Mouse (Mus musculus): ENCODE results near the gene Grik4. TPM values are rescaled to one million over a fixed set of nuclear protein-coding genes. Genes with fewer than 3 reads are reported as not detected.

Gene Grik4
- polyA plus RNA-seq, 1 experiment from 2014 or later = 1.7 TPM

DNA sequence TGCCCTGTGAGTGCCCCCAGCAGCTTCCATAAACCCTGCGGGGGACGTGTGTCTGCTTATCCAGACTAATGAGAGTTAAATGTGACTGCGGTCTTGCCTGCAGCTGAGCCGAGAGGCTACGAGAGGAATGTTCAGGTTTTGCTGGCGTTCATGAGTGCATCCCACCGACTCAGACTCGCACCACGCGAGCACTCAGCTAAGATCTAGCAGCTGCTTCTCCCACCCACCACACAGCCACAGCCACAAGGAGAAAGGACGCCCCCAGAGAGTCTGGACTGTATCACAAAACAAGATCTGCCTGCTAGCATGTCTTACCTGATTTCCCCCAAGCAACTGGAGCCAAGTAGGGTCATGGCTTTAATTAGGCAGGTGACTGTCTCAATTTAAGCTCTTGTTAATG lies 142.4 kb downstream of the Grik4 start:
- WGBS = 88% methylated on average over 11 of the region's 11 CpGs
- no peaks in the 10 kb centered on the region for H3K9me3 ChIP-seq (replicated peaks)
- DNase-seq (ENCODE audit: low spot score) = no peak

DNA sequence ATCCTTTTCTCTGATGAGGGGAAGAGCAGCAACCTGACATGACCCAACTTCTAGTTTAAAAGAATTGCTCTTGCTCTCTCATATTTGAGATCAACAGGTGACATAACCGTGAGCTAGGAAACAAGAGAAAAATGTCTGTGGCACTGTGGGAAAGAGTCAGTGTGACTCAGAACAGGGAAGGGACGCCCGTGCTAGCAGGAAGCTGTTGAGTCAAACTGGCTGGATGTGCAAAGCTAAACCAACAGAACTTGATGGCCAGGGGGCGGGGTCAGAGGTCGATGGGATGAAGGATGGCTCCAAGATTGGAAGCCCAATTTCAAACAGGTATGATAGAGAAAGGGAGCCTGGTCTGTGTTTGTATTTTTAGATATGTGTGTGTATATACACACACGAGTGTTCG lies 144.2 kb downstream of the Grik4 start:
- H3K4me3 ChIP-seq = no peak overlapping the region
- no peaks in the 10 kb centered on the region for H3K9me3 ChIP-seq (replicated peaks)
- no peak for DNase-seq (ENCODE audit: low spot score)
- H3K4me1 ChIP-seq = no peaks in the 10 kb centered on the region; the same call in 1 of the 2 replicates
- WGBS = 89% methylated on average over 7 of the region's 7 CpGs
- no peak overlapping the region for H3K27ac ChIP-seq (replicated peaks)
- no peaks in the 10 kb centered on the region for H3K36me3 ChIP-seq
- no peaks in the 10 kb centered on the region for H3K27me3 ChIP-seq (ENCODE audit: low read depth, poor library complexity, severe bottlenecking)

More for the DNA sequence above, 142.4 kb downstream of the Grik4 start:
- Histone ChIP-seq H3K4me1 (no peaks in the 10 kb centered on the region; the same call in 1 of the 2 replicates), H3K27me3 (ENCODE audit: low read depth, poor library complexity, severe bottlenecking) (no peaks in the 10 kb centered on the region), H3K27ac (replicated peaks) (no peak overlapping the region), H3K4me3 (no peak overlapping the region), H3K36me3 (no peaks in the 10 kb centered on the region)

- WGBS = 95% methylated on average over 5 of the region's 5 CpGs
Observed at GRCm38 (mm10) chr9:42799694-42800093, 144.6 kb downstream of the Grik4 start.

GRCm38 (mm10) chr9:42799242-42799641 lies 145.1 kb downstream of the Grik4 start:
- Histone ChIP-seq H3K36me3 (no peaks in the 10 kb centered on the region), H3K27me3 (ENCODE audit: low read depth, poor library complexity, severe bottlenecking) (no peaks in the 10 kb centered on the region), H3K4me3 (no peak overlapping the region), H3K9me3 (replicated peaks) (no peaks in the 10 kb centered on the region), H3K4me1 (no peaks in the 10 kb centered on the region; the same call in 1 of the 2 replicates), H3K27ac (replicated peaks) (no peak overlapping the region)
- DNase-seq (ENCODE audit: low spot score) = no peak
- WGBS = 85% methylated on average over 5 of the region's 5 CpGs

More at GRCm38 (mm10) chr9:42799694-42800093, 144.6 kb downstream of the Grik4 start:
- H3K27me3 ChIP-seq (ENCODE audit: low read depth, poor library complexity, severe bottlenecking) = no peaks in the 10 kb centered on the region
- no peaks in the 10 kb centered on the region; the same call in 1 of the 2 replicates for H3K4me1 ChIP-seq
- no peak overlapping the region for H3K4me3 ChIP-seq
- no peak overlapping the region for H3K27ac ChIP-seq (replicated peaks)
- H3K9me3 ChIP-seq (replicated peaks) = no peaks in the 10 kb centered on the region
- DNase-seq (ENCODE audit: low spot score) = no peak
- no peaks in the 10 kb centered on the region for H3K36me3 ChIP-seq

DNA sequence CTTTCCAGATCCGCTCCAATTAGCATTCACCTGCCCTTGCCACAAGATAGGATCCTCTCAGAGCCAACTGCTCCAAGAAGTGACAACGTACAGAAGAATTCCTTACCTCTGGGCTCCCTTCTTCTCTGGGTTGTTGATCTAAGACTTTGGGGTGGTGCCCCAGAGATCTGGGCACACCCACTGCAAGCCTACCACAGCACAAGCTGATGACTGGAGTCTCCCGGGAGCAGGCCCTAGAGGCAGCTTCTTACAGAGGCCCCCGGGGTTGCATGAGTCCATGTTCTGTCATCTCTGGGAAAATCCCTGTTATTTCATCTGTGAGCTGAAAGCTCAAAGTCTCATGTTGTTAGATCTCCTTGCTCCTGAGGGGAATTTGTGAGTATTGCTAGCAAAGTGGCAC lies 146.0 kb downstream of the Grik4 start:
- Histone ChIP-seq H3K36me3 (no peaks in the 10 kb centered on the region), H3K4me3 (no peak overlapping the region), H3K27me3 (ENCODE audit: low read depth, poor library complexity, severe bottlenecking) (no peaks in the 10 kb centered on the region), H3K27ac (replicated peaks) (no peak overlapping the region), H3K9me3 (replicated peaks) (no peaks in the 10 kb centered on the region), H3K4me1 (no peaks in the 10 kb centered on the region; the same call in 1 of the 2 replicates)
- 85% methylated on average over 4 of the region's 4 CpGs for WGBS
- DNase-seq (ENCODE audit: low spot score) = no peak

- Histone ChIP-seq H3K9me3 (replicated peaks) (no peaks in the 10 kb centered on the region), H3K4me3 (no peak overlapping the region), H3K27me3 (ENCODE audit: low read depth, poor library complexity, severe bottlenecking) (no peaks in the 10 kb centered on the region), H3K27ac (replicated peaks) (no peak overlapping the region), H3K4me1 (peaks cover 9% of the 10 kb centered on the region), H3K36me3 (no peaks in the 10 kb centered on the region)
- DNase-seq (ENCODE audit: low spot score) = no peak
- WGBS = 88% methylated on average over 8 of the region's 8 CpGs
Observed at GRCm38 (mm10) chr9:42797276-42797675, 147.0 kb downstream of the Grik4 start.

GRCm38 (mm10) chr9:42795881-42796280 lies 148.4 kb downstream of the Grik4 start:
- H3K4me1 ChIP-seq = peaks cover 19% of the 10 kb centered on the region
- no peak overlapping the region for H3K27ac ChIP-seq (replicated peaks)
- WGBS = 77% methylated on average over 8 of the region's 8 CpGs
- H3K27me3 ChIP-seq (ENCODE audit: low read depth, poor library complexity, severe bottlenecking) = no peaks in the 10 kb centered on the region
- no peaks in the 10 kb centered on the region for H3K36me3 ChIP-seq
- no peak for DNase-seq (ENCODE audit: low spot score)
- H3K4me3 ChIP-seq = no peak overlapping the region
- H3K9me3 ChIP-seq (replicated peaks) = no peaks in the 10 kb centered on the region

DNA sequence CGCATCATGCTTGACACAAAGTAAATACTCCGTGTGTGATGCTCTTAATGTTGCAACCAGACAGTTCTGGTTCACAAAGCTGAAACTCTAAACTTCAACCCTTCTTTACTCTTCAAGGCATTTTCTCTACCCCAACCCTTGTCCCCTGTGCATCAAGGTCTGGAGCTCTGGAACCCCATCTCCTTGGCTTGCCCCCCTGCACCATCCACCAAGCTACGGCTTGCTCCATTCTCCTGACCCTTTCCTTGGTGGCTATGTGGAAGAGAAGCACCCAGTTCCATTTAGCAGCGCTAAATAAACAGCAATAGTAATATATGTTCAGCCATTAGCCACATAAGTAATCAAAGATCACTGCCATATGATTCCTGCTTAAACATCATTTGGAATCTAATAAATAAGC lies 150.3 kb downstream of the Grik4 start:
- Histone ChIP-seq H3K4me3 (no peak overlapping the region), H3K9me3 (replicated peaks) (no peaks in the 10 kb centered on the region)
- 94% methylated on average over 4 of the region's 4 CpGs for WGBS

DNA sequence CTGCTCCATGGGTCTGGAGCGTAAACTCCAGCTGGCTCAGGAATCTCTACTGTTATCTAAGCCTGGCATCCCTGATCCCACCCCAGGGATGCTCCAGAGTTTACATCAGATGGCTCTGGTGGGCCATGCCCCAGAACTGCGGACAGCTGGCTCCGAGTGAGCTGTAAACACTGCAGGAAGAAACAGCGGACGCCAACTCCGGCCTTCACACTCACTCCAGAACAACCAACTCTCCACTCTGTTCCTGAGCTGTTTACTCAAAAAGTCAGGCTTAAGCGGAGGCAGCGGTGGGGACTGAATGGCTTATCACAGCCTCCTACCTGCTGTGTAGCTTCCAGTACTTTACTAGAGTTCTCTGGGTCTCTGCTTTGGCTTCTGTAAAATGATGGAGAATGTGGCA lies 150.7 kb downstream of the Grik4 start:
- 79% methylated on average over 8 of the region's 8 CpGs for WGBS
- no peak for DNase-seq (ENCODE audit: low spot score)
- Histone ChIP-seq H3K27me3 (ENCODE audit: low read depth, poor library complexity, severe bottlenecking) (peaks cover 14% of the 10 kb centered on the region; the same call in 1 of the 2 replicates), H3K9me3 (replicated peaks) (no peaks in the 10 kb centered on the region), H3K4me1 (peaks cover 23% of the 10 kb centered on the region), H3K4me3 (no peak overlapping the region), H3K36me3 (no peaks in the 10 kb centered on the region), H3K27ac (replicated peaks) (no peak overlapping the region)

More for the DNA sequence above, 150.3 kb downstream of the Grik4 start:
- DNase-seq (ENCODE audit: low spot score) = no peak
- Histone ChIP-seq H3K27ac (replicated peaks) (no peak overlapping the region), H3K36me3 (no peaks in the 10 kb centered on the region), H3K27me3 (ENCODE audit: low read depth, poor library complexity, severe bottlenecking) (peaks cover 10% of the 10 kb centered on the region; the same call in 1 of the 2 replicates), H3K4me1 (peaks cover 23% of the 10 kb centered on the region)

- H3K36me3 ChIP-seq = no peaks in the 10 kb centered on the region
- DNase-seq (ENCODE audit: low spot score) = no peak
- H3K27me3 ChIP-seq (ENCODE audit: low read depth, poor library complexity, severe bottlenecking) = peaks cover 15% of the 10 kb centered on the region; the same call in 1 of the 2 replicates
- no peaks in the 10 kb centered on the region for H3K9me3 ChIP-seq (replicated peaks)
- no peak overlapping the region for H3K4me3 ChIP-seq
- H3K27ac ChIP-seq (replicated peaks) = peak overlapping the region; percentile 50; the same call in 1 of the 2 replicates
- peaks cover 23% of the 10 kb centered on the region for H3K4me1 ChIP-seq
- WGBS = 36% methylated on average over 5 of the region's 5 CpGs
Observed at GRCm38 (mm10) chr9:42792381-42792780, 151.9 kb downstream of the Grik4 start.

- DNase-seq (ENCODE audit: low spot score) = no peak
- Histone ChIP-seq H3K4me1 (peaks cover 23% of the 10 kb centered on the region), H3K27me3 (ENCODE audit: low read depth, poor library complexity, severe bottlenecking) (peaks cover 15% of the 10 kb centered on the region; the same call in 1 of the 2 replicates), H3K27ac (replicated peaks) (peak overlapping the region; percentile 50; the same call in 1 of the 2 replicates), H3K36me3 (no peaks in the 10 kb centered on the region), H3K4me3 (no peak overlapping the region), H3K9me3 (replicated peaks) (no peaks in the 10 kb centered on the region)
- 81% methylated on average over 12 of the region's 12 CpGs for WGBS
Observed at GRCm38 (mm10) chr9:42791779-42792178, 152.5 kb downstream of the Grik4 start.

DNA sequence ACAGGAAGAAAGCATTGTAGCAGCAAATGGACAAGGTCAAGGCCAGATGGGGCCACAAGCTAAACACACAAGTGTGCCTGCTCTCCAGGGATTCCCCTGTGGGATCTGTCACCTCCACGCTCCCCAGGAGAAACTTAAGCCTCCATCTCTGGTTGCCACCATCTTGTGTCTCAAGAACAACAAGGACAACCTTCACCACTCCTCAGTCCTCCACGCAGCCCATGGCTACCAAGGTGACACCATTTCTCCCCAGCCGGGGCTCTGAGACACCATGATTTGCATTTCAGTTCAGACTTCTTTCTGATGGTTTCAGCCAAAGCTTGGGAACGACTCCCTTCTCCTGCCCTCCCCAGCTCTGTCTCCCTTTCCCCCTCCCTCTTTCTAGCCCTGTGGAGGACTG lies 152.9 kb downstream of the Grik4 start:
- WGBS = 75% methylated on average over 4 of the region's 4 CpGs
- no peaks in the 10 kb centered on the region for H3K36me3 ChIP-seq

DNA sequence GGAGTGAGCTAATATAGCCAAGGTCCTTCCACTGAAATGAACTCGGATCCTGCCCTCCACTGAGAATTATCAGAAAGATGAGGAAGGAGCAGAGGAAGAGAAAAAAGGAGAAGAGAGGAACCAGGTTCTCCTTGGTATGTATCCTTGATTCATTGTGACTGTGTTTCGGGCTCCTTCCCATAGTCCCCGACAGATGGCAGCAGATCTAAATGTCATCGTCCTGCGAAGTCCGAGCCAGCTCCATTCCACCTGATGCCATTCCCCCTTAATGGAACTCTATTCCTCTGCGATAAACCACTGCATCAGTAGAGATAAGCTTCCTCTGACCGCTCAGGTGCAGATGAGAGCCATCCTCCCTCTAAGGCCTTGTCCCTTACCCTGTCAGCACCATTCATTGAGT lies 155.8 kb downstream of the Grik4 start:
- no peak overlapping the region for H3K4me3 ChIP-seq
- WGBS = 29% methylated on average over 8 of the region's 8 CpGs

More for the DNA sequence above, 152.9 kb downstream of the Grik4 start:
- peaks cover 15% of the 10 kb centered on the region; the same call in 1 of the 2 replicates for H3K27me3 ChIP-seq (ENCODE audit: low read depth, poor library complexity, severe bottlenecking)
- H3K4me3 ChIP-seq = no peak overlapping the region
- H3K9me3 ChIP-seq (replicated peaks) = no peaks in the 10 kb centered on the region
- DNase-seq (ENCODE audit: low spot score) = no peak
- H3K27ac ChIP-seq (replicated peaks) = no peak overlapping the region
- peaks cover 23% of the 10 kb centered on the region for H3K4me1 ChIP-seq

More for the DNA sequence above, 155.8 kb downstream of the Grik4 start:
- H3K27me3 ChIP-seq (ENCODE audit: low read depth, poor library complexity, severe bottlenecking) = peaks cover 15% of the 10 kb centered on the region; the same call in 1 of the 2 replicates
- no peak overlapping the region for H3K27ac ChIP-seq (replicated peaks)
- H3K4me1 ChIP-seq = peaks cover 27% of the 10 kb centered on the region
- no peaks in the 10 kb centered on the region for H3K36me3 ChIP-seq
- no peaks in the 10 kb centered on the region for H3K9me3 ChIP-seq (replicated peaks)
- peak; percentile 41 for DNase-seq (ENCODE audit: low spot score)
